Mouse (Mus musculus) kidney, adult 2 months (tissue): ENCODE results near the gene Pitpnm3.

Source experiments
- CTCF ChIP-seq: fragments of 200-500 bp; conservative IDR thresholded peaks from 2 replicates; pipeline ENCODE4 v1.5.1; 2011; ENCODE audit warnings: low read depth, mild to moderate bottlenecking, control low read depth, low read length, moderate library complexity, mixed read lengths; ENCODE audit not compliant: insufficient read depth, insufficient read length
- POLR2A ChIP-seq: fragments of 200-500 bp; IDR thresholded peaks from one replicate; pipeline ENCODE4 v1.6.1; 2011; ENCODE audit warnings: low read depth, low read length, control low read depth

DNA sequence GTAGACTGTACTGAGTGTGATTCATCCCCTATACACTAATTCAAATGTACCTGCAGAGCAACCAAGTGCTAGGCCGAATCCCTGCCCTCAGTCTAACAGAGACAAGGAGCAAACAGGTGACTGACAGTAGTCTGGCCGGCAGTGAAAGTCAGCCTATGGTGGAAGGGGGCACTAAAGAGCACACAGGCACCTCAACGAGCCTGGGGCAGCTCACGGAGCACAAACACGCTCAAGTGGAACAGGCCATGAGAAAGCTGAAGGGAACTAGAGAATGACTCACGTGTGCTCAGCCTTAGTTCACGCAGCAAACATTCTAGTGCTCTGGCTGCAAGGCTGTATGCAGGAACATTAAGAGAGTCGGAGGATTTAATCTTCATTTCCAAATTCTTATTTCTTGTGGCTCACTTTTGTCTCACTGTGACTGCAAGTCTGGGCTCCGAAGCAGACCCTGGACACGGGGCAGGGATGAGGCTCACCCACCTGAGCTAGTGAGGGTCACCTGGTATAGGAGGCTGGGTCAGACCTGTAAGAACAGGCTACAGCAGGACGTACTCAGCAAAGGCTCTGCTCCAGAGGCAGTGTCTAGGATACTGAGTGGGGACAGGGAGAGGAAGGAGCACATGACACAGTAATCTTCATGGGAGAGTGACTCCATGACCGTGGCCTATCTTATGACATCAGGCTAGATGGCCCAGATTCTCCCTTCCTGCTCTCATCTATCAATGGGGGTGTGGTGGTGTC lies 17.7 kb upstream of the Pitpnm3 start:
- TF ChIP-seq POLR2A = no peak
- TF ChIP-seq CTCF = no peak; the same call in 1 of the 2 replicates
